Mouse (Mus musculus): ENCODE measurements around the gene Ptpn3. TPM values are rescaled to one million over a fixed set of nuclear protein-coding genes. Genes with fewer than 3 reads are reported as not detected.

The Ptpn3 gene
- polyA plus RNA-seq, 1 experiment from 2014 or later: 1.8 TPM

DNA sequence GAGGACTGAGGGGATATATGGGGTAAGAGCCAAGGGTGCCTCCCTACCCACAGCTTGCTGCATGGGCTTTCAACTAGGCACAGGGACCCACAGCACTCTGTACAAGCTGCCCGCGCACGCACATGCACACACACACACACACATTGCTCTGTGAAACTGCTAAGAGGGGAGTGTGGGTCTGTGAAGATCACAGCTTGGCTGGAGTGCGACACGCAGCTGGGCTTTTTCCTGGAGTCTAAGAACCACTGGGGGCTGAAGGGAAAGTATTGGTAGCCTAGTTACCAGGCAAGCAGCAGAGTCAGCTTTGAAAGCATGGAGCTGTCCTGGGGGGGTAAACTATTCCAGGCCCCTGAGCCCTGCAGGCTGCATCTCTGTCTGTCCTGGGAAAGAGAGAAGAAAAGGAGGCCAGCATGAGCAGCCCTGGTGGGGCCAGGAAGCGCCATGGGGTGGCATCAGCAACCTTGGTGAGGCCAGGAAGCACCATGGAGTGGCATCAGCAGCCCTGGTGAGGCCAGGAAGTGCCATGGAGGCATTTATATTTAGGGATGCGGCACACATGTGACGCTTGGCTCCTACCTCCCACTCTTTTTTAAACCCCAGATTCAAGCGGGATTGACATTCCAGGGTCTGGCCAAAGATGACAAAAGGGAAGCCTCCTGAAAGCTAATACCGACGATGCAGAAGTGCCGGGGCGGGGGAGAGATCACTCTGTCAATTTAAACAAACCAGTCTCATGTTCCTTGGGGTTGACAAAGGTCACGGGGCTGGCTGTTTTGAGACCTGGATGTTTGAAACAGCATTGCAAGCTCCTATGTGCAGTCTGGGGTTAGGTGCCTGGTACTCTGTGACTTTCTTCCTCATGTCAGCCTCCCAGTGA lies 43.2 kb downstream of the Ptpn3 start:
- no peaks in the 10 kb centered on the region for H3K9me3 ChIP-seq
- no peak for ATAC-seq (ENCODE audit: extremely low read depth, insufficient number of reproducible peaks, low FRiP score, low TSS enrichment)
- WGBS: 53% methylated on average over 14 of the region's 14 CpGs
- no peak overlapping the region for H3K4me3 ChIP-seq
- H3K27ac ChIP-seq (replicated peaks): no peak overlapping the region
- 0 out of 2 replicates have a peak overlapping the region, but pooled peaks have one; percentile 33 for H3K9ac ChIP-seq
- H3K36me3 ChIP-seq: no peaks in the 10 kb centered on the region
- H3K27me3 ChIP-seq (replicated peaks): no peaks in the 10 kb centered on the region
- H3K4me1 ChIP-seq: peaks cover 19% of the 10 kb centered on the region
- H3K4me2 ChIP-seq: no peak overlapping the region

DNA sequence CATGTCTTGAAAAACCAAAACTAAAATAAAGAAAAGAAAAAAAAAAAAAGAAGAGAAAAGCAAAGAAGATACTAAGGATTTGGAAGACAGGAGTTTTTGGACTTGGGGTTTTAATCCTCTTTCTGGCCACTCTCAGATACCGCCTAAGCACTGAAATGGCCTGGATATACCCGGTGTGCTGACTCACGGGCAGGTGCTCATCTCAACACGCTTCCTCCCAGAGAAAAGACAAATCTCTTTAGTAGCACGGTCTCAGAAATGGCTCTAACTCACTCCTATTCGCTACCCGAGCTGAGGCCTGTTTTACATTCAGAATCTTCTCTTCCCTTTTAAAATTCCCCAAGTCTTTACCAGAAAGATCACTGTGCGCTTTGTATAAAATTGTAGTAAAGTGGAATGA lies 44.2 kb downstream of the Ptpn3 start:
- H3K27me3 ChIP-seq (replicated peaks): no peaks in the 10 kb centered on the region
- no peak overlapping the region for H3K4me2 ChIP-seq
- no peak overlapping the region for H3K4me3 ChIP-seq
- H3K9me3 ChIP-seq: no peaks in the 10 kb centered on the region
- ATAC-seq (ENCODE audit: extremely low read depth, insufficient number of reproducible peaks, low FRiP score, low TSS enrichment): no peak
- H3K4me1 ChIP-seq: peaks cover 15% of the 10 kb centered on the region
- 93% methylated on average over 8 of the region's 8 CpGs for WGBS
- no peaks in the 10 kb centered on the region for H3K36me3 ChIP-seq
- H3K27ac ChIP-seq (replicated peaks): no peak overlapping the region
- H3K9ac ChIP-seq: no peak overlapping the region

DNA sequence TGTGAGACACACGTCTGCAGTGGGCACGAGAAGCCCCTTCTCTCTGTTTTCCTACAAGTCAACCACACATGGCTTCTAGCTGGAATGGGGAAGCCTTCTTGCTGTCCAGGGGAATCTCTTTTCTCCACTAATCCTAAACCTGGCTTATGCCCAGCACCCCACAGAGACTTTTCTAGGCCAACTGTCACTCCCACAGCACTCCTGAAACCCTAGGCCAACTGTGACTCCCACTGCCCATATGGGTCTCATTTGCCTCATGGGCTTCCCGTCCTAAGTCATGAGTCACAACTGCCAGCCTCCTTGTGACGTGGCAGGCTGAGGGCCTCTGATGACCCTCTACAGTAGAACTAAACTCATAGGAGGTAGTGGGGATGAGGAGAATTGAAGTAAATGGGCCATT lies 44.9 kb downstream of the Ptpn3 start:
- Histone ChIP-seq H3K4me1 (peaks cover 9% of the 10 kb centered on the region), H3K4me2 (no peak overlapping the region), H3K27ac (replicated peaks) (no peak overlapping the region), H3K9me3 (no peaks in the 10 kb centered on the region), H3K27me3 (replicated peaks) (no peaks in the 10 kb centered on the region), H3K36me3 (no peaks in the 10 kb centered on the region), H3K9ac (no peak overlapping the region), H3K4me3 (no peak overlapping the region)
- ATAC-seq (ENCODE audit: extremely low read depth, insufficient number of reproducible peaks, low FRiP score, low TSS enrichment): no peak
- WGBS: 69% methylated on average over 4 of the region's 4 CpGs

DNA sequence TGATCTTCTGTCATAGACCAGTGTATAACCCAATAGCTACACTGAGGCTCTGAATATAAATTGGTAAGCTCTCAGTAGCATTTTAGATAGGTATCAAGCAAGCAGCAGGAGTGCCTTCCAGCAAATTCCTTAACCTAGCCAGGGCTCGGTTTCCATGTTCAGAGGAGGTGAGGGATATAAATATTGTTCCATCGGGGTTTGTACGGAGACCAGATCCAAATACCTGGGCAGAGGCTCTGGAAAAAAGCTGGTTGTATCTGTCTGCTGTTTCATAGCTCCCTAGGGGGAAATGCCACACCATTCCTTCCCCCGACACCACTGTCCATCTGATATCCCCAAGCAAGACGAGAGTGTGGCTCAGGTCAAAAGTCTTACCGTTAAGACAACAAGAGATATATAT lies 47.2 kb downstream of the Ptpn3 start:
- Histone ChIP-seq H3K9ac (no peak overlapping the region), H3K27ac (replicated peaks) (no peak overlapping the region), H3K4me1 (peaks cover 13% of the 10 kb centered on the region), H3K4me2 (no peak overlapping the region), H3K4me3 (no peak overlapping the region), H3K9me3 (no peaks in the 10 kb centered on the region), H3K27me3 (replicated peaks) (no peaks in the 10 kb centered on the region), H3K36me3 (no peaks in the 10 kb centered on the region)
- WGBS: 66% methylated on average over 6 of the region's 6 CpGs
- no peak for ATAC-seq (ENCODE audit: extremely low read depth, insufficient number of reproducible peaks, low FRiP score, low TSS enrichment)

DNA sequence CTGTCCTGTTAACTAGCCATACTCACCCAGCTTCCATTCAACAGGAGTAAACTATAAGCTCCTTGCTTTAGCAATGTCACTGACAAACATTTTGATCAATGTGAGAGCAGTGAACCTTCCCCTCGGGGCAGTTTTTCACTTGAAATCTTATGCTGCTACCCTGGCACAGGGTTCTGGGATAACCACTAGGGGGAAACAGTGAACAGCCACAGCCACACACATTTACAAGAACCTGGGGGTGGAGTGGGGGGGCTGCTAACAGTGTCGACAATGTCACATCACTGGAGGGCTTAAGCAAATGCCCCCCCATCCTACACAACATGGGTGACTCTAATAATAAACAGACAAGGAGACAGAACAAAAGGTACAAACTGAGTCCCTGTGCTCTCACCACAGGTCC lies 51.0 kb downstream of the Ptpn3 start:
- 29% methylated on average over 2 of the region's 2 CpGs for WGBS
- Histone ChIP-seq H3K4me3 (no peak overlapping the region), H3K4me1 (peaks cover 18% of the 10 kb centered on the region), H3K27ac (replicated peaks) (no peak overlapping the region), H3K27me3 (replicated peaks) (no peaks in the 10 kb centered on the region), H3K9me3 (no peaks in the 10 kb centered on the region), H3K9ac (0 out of 2 replicates have a peak overlapping the region, but pooled peaks have one; percentile 19), H3K4me2 (no peak overlapping the region), H3K36me3 (no peaks in the 10 kb centered on the region)
- no peak for ATAC-seq (ENCODE audit: extremely low read depth, insufficient number of reproducible peaks, low FRiP score, low TSS enrichment)

DNA sequence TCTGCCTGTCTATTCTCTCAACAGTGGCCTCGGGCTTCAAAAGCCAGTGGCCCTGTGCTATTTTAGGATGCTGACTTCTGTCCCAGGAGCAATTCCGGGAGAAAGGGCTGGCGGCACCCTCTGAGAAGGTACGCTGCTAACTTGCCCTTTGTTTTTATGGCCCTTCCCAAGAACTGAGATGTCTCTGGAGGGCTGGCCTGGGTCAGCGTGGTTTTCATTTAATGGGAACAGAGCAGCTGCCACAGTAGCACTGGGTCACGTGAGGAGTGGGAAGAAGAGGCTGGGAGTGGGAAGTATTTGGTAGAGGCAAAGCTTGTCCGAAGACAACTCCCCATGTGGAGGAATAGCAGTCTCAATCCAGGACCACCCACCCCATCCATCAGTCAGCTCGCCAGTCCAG lies 52.5 kb downstream of the Ptpn3 start:
- 31% methylated on average over 8 of the region's 8 CpGs for WGBS
- Histone ChIP-seq H3K27me3 (replicated peaks) (no peaks in the 10 kb centered on the region), H3K4me3 (no peak overlapping the region), H3K4me1 (peaks cover 21% of the 10 kb centered on the region), H3K9ac (no peak overlapping the region), H3K27ac (replicated peaks) (no peak overlapping the region), H3K4me2 (no peak overlapping the region), H3K9me3 (no peaks in the 10 kb centered on the region), H3K36me3 (no peaks in the 10 kb centered on the region)
- no peak for ATAC-seq (ENCODE audit: extremely low read depth, insufficient number of reproducible peaks, low FRiP score, low TSS enrichment)

DNA sequence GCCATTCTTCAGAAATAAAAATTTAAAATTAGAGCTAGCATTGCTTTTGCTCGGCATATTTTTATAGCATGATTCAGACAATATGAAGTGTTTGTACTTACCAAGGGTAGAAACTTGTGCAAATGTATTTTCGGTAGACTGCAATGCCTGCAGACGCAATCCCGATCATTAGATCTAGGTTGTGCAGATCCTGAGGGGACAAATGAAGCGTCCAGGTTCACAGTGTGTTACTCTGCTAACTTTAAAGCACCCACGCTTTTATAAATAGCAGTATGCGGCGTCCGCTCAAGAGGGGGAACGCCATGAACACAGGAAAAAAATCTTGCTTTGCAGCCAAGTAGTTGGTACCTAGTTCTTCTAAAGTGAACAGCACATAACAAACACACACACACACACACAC lies 56.8 kb downstream of the Ptpn3 start:
- Histone ChIP-seq H3K4me1 (peaks cover 39% of the 10 kb centered on the region), H3K4me3 (no peak overlapping the region), H3K36me3 (no peaks in the 10 kb centered on the region), H3K27me3 (replicated peaks) (no peaks in the 10 kb centered on the region), H3K9me3 (no peaks in the 10 kb centered on the region), H3K9ac (no peak overlapping the region), H3K27ac (replicated peaks) (no peak overlapping the region), H3K4me2 (no peak overlapping the region)
- 76% methylated on average over 10 of the region's 10 CpGs for WGBS
- no peak for ATAC-seq (ENCODE audit: extremely low read depth, insufficient number of reproducible peaks, low FRiP score, low TSS enrichment)

DNA sequence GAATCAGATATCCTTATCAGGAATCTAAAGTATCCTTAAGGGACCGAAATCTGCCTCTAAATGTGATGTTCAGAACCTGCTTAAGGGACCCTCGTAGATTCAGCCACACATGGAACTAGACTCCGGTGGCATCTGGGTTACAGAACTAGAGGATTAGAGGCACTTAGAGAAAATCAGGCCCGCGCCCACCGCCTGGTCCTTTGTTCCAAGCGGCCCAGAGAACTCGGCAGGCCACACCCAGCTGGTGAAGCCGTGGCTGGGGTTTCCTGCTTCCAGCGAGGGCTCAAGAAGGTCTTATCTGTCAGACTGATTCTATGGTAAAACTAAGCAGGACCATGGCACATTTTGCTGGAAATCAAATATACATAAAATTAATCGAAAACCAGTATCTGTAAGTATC lies 58.3 kb downstream of the Ptpn3 start:
- 51% methylated on average over 11 of the region's 11 CpGs for WGBS
- Histone ChIP-seq H3K27me3 (replicated peaks) (no peaks in the 10 kb centered on the region), H3K4me1 (peaks cover 37% of the 10 kb centered on the region), H3K4me3 (no peak overlapping the region), H3K9ac (no peak overlapping the region), H3K27ac (replicated peaks) (no peak overlapping the region), H3K36me3 (no peaks in the 10 kb centered on the region), H3K9me3 (no peaks in the 10 kb centered on the region), H3K4me2 (no peak overlapping the region)
- no peak for ATAC-seq (ENCODE audit: extremely low read depth, insufficient number of reproducible peaks, low FRiP score, low TSS enrichment)

DNA sequence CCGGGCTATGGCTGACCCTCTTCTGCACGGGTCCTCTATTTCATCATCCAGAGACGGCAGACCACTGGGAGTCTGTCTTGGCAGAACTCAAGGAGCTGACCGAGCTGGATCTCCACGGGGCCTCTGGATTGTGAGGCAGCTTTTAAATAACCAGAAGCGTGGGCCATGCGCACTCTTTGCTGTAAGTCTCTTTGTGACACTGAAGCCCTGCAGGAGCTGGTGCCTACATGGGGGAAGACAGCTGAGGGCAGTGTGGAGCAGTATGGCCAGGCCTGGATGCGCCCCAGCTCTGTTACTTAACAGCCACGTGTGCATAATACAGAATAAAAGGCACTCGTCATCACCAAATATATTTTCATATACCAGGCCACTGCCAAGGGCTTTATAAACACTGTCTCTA lies 60.7 kb downstream of the Ptpn3 start:
- Histone ChIP-seq H3K4me1 (peaks cover 57% of the 10 kb centered on the region), H3K9me3 (no peaks in the 10 kb centered on the region), H3K27ac (replicated peaks) (no peak overlapping the region), H3K4me2 (no peak overlapping the region), H3K36me3 (no peaks in the 10 kb centered on the region), H3K4me3 (no peak overlapping the region), H3K27me3 (replicated peaks) (no peaks in the 10 kb centered on the region), H3K9ac (no peak overlapping the region)
- WGBS: 70% methylated on average over 10 of the region's 10 CpGs
- ATAC-seq (ENCODE audit: extremely low read depth, insufficient number of reproducible peaks, low FRiP score, low TSS enrichment): no peak

DNA sequence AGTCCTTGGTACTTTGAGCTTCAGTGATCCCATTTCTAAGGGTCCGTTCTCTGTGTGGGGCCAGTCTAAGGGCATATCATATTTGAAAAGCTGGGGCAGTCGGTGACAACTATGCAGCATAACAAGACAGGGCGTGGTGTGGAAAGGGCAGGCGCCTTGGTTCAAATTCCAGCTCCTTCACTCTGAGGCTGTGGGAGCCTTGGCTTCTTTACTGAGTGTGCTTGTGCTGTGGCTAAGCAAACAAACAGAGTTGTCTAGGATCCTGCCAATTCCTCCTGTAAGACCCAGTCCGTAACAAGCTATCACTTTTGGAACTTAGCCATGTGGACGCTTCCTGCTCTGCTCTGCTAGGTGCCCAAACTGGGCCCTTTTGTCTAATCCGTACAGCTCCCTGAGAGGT lies 61.5 kb downstream of the Ptpn3 start:
- ATAC-seq (ENCODE audit: extremely low read depth, insufficient number of reproducible peaks, low FRiP score, low TSS enrichment): no peak
- no peaks in the 10 kb centered on the region for H3K36me3 ChIP-seq
- no peaks in the 10 kb centered on the region for H3K27me3 ChIP-seq (replicated peaks)
- WGBS: 29% methylated on average over 7 of the region's 7 CpGs
- peaks cover 59% of the 10 kb centered on the region for H3K4me1 ChIP-seq
- 0 out of 2 replicates have a peak overlapping the region, but pooled peaks have one; percentile 16 for H3K4me2 ChIP-seq
- no peak overlapping the region for H3K4me3 ChIP-seq
- no peaks in the 10 kb centered on the region for H3K9me3 ChIP-seq
- H3K9ac ChIP-seq: peak overlapping the region; percentile 42; the same call in 1 of the 2 replicates
- peak overlapping the region; percentile 48; the same call in 1 of the 2 replicates for H3K27ac ChIP-seq (replicated peaks)

DNA sequence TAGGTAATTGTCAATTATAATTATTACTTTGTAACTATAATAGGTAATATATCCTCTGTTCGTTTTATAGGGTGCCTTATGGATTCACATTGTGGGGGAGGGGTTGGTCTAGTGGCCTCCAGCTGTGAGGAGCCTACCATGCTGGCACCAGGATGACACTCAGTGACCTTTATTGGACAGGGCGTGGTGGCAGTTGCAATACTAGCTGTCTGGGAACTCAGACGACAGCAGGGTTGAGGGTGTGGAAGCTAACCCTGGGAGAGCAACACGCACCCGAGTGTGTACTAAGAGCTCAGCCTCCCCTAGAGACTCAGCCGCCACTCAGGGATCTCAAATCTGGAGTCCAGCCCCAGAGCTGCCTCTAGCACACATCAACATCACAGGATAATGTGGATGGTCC lies 62.5 kb downstream of the Ptpn3 start:
- Histone ChIP-seq H3K27me3 (replicated peaks) (no peaks in the 10 kb centered on the region), H3K27ac (replicated peaks) (no peak overlapping the region), H3K36me3 (no peaks in the 10 kb centered on the region), H3K4me1 (peaks cover 58% of the 10 kb centered on the region), H3K4me3 (no peak overlapping the region), H3K9ac (no peak overlapping the region), H3K4me2 (no peak overlapping the region), H3K9me3 (no peaks in the 10 kb centered on the region)
- no peak for ATAC-seq (ENCODE audit: extremely low read depth, insufficient number of reproducible peaks, low FRiP score, low TSS enrichment)
- WGBS: 60% methylated on average over 6 of the region's 6 CpGs

DNA sequence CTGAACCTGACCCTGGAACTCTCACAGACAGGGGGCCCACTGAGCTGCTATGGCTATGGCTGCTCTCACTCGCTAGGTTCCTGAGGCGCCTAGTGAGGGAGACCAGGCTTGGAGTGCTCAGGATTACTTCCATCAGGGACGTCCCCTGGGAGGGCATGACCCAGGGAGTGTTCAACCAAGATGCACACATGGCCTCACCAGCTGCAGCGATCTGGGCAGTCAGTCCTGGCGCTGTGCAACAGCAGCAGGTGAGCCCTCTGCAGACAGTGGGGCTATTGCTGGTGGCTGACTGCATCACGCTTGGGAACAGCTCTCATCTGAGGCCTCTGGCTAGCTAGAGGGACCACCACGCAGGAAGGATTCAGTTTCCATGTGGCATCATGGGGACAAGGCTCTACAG lies 63.5 kb downstream of the Ptpn3 start:
- no peak overlapping the region for H3K27ac ChIP-seq (replicated peaks)
- no peak overlapping the region for H3K4me2 ChIP-seq
- H3K9ac ChIP-seq: no peak overlapping the region
- no peak overlapping the region for H3K4me3 ChIP-seq
- H3K9me3 ChIP-seq: no peaks in the 10 kb centered on the region
- ATAC-seq (ENCODE audit: extremely low read depth, insufficient number of reproducible peaks, low FRiP score, low TSS enrichment): no peak
- 78% methylated on average over 7 of the region's 7 CpGs for WGBS
- peaks cover 56% of the 10 kb centered on the region for H3K4me1 ChIP-seq
- H3K27me3 ChIP-seq (replicated peaks): no peaks in the 10 kb centered on the region
- H3K36me3 ChIP-seq: no peaks in the 10 kb centered on the region

All from heart, embryonic 13.5 days (tissue).